Mouse (Mus musculus): Measurements from ENCODE around the gene Pqlc2. TPM values are rescaled to one million over a fixed set of nuclear protein-coding genes. Genes with fewer than 3 reads are reported as not detected.
A peak's percentile ranks its signal among the peaks of the same experiment; 100 is the strongest.

Pqlc2 gene
- polyA plus RNA-seq, 1 experiment from 2014 or later, result 17.4 TPM

DNA sequence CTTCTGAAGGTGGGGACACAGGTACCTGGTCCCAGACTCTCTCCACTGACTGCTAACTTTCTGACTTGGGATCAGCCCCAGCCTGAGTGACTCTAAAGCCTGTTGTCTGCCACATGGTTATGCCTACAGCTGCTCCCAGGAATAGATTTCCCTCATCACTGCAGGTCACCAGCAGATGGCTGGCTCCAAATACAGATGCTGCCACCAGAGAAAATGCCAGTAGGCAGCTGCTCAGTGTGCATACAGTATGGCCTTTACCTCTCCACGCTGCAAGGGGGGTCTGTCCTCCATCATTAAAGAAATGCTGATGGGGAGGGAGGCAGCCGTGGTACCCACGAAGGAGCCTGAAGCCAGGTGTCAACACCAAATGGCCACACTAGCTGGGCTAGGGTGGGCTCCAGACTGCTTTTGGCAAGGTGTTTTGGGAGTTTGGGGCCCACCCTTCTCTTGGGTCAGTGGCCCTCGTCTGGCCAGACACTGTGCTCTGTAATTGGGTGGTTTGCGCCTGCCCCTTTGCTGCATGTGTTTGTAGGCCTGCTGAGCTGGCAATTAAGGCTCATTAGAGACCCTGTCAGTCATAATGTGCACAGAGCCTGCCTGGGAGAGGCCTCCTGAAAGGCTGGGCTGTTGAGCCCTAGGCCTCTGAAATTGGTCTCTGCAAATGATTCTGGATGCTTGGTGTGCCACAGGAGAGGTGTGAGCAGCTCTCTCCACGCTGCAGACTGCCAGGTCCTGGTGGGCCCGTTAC, 64.2 kb downstream of the Pqlc2 start:
- 0 out of 2 replicates have a peak, but pooled peaks cover 6% of the 10 kb centered on the region for H3K36me3 ChIP-seq (ENCODE audit: insufficient read depth, low read length)
- no peak for DNase-seq (ENCODE audit: low spot score)

DNA sequence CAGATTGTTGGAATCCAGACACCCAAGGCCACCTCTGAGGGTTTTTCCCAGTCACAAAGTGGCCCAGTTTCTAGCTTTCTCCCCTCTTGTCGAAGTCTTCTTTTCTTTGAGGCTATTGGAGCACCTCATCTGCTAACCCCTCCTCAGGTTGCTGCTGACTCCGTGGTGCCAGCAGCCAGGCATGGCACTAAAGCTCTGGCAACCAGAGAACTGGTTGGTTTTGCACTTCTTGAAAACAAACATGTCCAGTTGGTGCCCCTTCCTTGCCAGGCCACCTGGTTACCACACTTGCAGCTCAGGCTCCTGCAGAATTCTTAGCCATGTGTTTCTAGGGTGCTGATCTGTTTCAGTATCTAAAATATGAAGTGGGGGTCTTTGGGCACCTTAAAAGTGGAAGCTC, 65.0 kb downstream of the Pqlc2 start:
- Histone ChIP-seq H3K9ac (replicated peaks; ENCODE audit: low read depth) (no peak overlapping the region), H3K9me3 (ENCODE audit: low read length) (no peaks in the 10 kb centered on the region)
- no peak for TF ChIP-seq EP300 (IDR thresholded peaks at IDR 0.05)
- TF ChIP-seq CTCF (IDR thresholded peaks at IDR 0.05), result no peak

More for the DNA sequence above, 64.2 kb downstream of the Pqlc2 start:
- 78% methylated on average over 7 of the region's 7 CpGs for WGBS
- Histone ChIP-seq H3K4me1 (ENCODE audit: insufficient read depth, low read depth, low read length) (peaks cover 19% of the 10 kb centered on the region; the same call in 1 of the 2 replicates), H3K4me3 (ENCODE audit: low read depth, low read length) (no peak overlapping the region), H3K4me2 (replicated peaks; ENCODE audit: low read depth, low read length) (no peak overlapping the region), H3K9me3 (ENCODE audit: low read length) (no peaks in the 10 kb centered on the region), H3K27me3 (replicated peaks; ENCODE audit: insufficient read depth, low read length) (no peaks in the 10 kb centered on the region), H3K27ac (ENCODE audit: low read length) (peak overlapping the region; percentile 9; the same call in 1 of the 2 replicates), H3K9ac (replicated peaks; ENCODE audit: low read depth) (no peak overlapping the region)
- no peak for TF ChIP-seq EP300 (IDR thresholded peaks at IDR 0.05)
- TF ChIP-seq CTCF (IDR thresholded peaks at IDR 0.05), result no peak
- ATAC-seq, result no peak

DNA sequence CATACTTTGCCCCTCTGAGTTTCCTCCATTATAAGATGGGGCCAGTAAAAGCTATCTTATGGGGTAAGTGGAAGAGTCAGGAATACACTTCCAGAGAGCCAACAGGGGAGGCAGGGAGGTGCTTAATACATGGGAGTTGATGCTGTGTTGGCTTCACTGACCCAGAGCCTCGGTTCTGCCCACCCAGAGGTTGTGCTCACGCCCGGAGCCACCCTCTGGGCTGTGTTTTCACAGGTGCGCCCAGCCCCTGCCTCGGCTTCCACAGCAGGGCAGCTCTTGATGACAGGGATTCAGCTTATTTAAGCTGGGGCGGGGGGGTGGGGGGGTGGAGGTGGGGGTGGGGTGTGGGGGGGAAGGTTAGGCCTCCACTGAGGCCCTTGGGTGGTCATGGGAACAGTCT, 65.7 kb downstream of the Pqlc2 start:
- no peak overlapping the region for H3K9ac ChIP-seq (replicated peaks; ENCODE audit: low read depth)
- H3K4me1 ChIP-seq (ENCODE audit: insufficient read depth, low read depth, low read length), result peaks cover 8% of the 10 kb centered on the region; the same call in 1 of the 2 replicates
- no peak overlapping the region for H3K4me2 ChIP-seq (replicated peaks; ENCODE audit: low read depth, low read length)
- TF ChIP-seq EP300 (IDR thresholded peaks at IDR 0.05) (no peak), CTCF (IDR thresholded peaks at IDR 0.05) (no peak)
- no peak overlapping the region for H3K4me3 ChIP-seq (ENCODE audit: low read depth, low read length)
- H3K36me3 ChIP-seq (ENCODE audit: insufficient read depth, low read length), result peaks cover 10% of the 10 kb centered on the region; the same call in 1 of the 2 replicates
- ATAC-seq (no peak), DNase-seq (ENCODE audit: low spot score) (no peak)
- no peaks in the 10 kb centered on the region for H3K27me3 ChIP-seq (replicated peaks; ENCODE audit: insufficient read depth, low read length)
- H3K9me3 ChIP-seq (ENCODE audit: low read length), result no peaks in the 10 kb centered on the region
- 74% methylated on average over 6 of the region's 6 CpGs for WGBS
- no peak overlapping the region for H3K27ac ChIP-seq (ENCODE audit: low read length)

More for the DNA sequence above, 65.0 kb downstream of the Pqlc2 start:
- WGBS, result 79% methylated on average over 2 of the region's 2 CpGs
- Histone ChIP-seq H3K4me2 (replicated peaks; ENCODE audit: low read depth, low read length) (no peak overlapping the region), H3K4me1 (ENCODE audit: insufficient read depth, low read depth, low read length) (peaks cover 12% of the 10 kb centered on the region; the same call in 1 of the 2 replicates), H3K27me3 (replicated peaks; ENCODE audit: insufficient read depth, low read length) (no peaks in the 10 kb centered on the region), H3K27ac (ENCODE audit: low read length) (no peak overlapping the region), H3K4me3 (ENCODE audit: low read depth, low read length) (no peak overlapping the region), H3K36me3 (ENCODE audit: insufficient read depth, low read length) (0 out of 2 replicates have a peak, but pooled peaks cover 6% of the 10 kb centered on the region)
- ATAC-seq (no peak), DNase-seq (ENCODE audit: low spot score) (no peak)

DNA sequence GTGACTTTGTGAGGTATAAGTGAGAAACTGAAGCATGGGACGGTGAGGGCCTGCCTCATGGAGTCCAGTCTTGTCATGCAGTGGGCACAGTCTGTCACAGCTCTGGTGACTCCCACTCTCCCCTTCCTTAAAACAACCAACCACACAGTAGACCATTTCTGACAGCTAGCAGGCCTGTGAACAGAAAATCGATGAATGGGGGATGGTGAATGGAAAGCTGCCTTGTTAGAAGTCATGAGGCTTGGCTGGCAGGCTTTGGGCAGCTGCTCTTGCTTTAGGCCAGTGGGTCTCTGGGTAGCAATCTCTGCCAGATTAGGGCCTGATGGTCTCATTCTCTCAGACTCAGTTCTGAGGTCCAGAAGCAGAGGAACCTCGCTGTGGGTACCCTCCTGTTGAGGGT, 66.3 kb downstream of the Pqlc2 start:
- Histone ChIP-seq H3K9ac (replicated peaks; ENCODE audit: low read depth) (no peak overlapping the region), H3K9me3 (ENCODE audit: low read length) (no peaks in the 10 kb centered on the region), H3K4me3 (ENCODE audit: low read depth, low read length) (no peak overlapping the region), H3K27ac (ENCODE audit: low read length) (no peak overlapping the region), H3K4me2 (replicated peaks; ENCODE audit: low read depth, low read length) (no peak overlapping the region), H3K36me3 (ENCODE audit: insufficient read depth, low read length) (peaks cover 14% of the 10 kb centered on the region; the same call in 1 of the 2 replicates), H3K4me1 (ENCODE audit: insufficient read depth, low read depth, low read length) (peaks cover 8% of the 10 kb centered on the region; the same call in 1 of the 2 replicates), H3K27me3 (replicated peaks; ENCODE audit: insufficient read depth, low read length) (no peaks in the 10 kb centered on the region)
- no peak for DNase-seq (ENCODE audit: low spot score)
- 89% methylated on average over 3 of the region's 3 CpGs for WGBS
- TF ChIP-seq CTCF (IDR thresholded peaks at IDR 0.05), result no peak
- TF ChIP-seq EP300 (IDR thresholded peaks at IDR 0.05), result no peak
- ATAC-seq, result no peak

Small RNAs within 50 kb of the gene (microRNA-seq; reads per million reads assigned to microRNA genes)
- gene Gm24245 (not detected), gene Gm25732 (not detected)

Other genes starting within 250 kb of the Pqlc2 start
- not detected in 2 replicates for gene Htr6, start 235.1 kb downstream of the Pqlc2 start, polyA plus RNA-seq (2015; fragmentation: Nextera tagmentation; extraction: Ambion mirVana)
- 141 and 151 TPM in 2 replicates for gene Nbl1, start 217.7 kb downstream of the Pqlc2 start, polyA plus RNA-seq (2015; fragmentation: Nextera tagmentation; extraction: Ambion mirVana)
- 474 and 487 TPM in 2 replicates for gene Minos1, start 179.6 kb downstream of the Pqlc2 start, polyA plus RNA-seq (2015; fragmentation: Nextera tagmentation; extraction: Ambion mirVana)
- 401 and 408 TPM in 2 replicates for gene Capzb, start 117.8 kb downstream of the Pqlc2 start, polyA plus RNA-seq (2015; fragmentation: Nextera tagmentation; extraction: Ambion mirVana)
- 60.0 and 61.4 TPM in 2 replicates for gene Akr7a5, start within 50 bp of the Pqlc2 start, polyA plus RNA-seq (2015; fragmentation: Nextera tagmentation; extraction: Ambion mirVana)
- 34.5 and 36.1 TPM in 2 replicates for gene Mrto4, start 41.9 kb upstream of the Pqlc2 start, polyA plus RNA-seq (2015; fragmentation: Nextera tagmentation; extraction: Ambion mirVana)
- 11.3 and 11.6 TPM in 2 replicates for gene Emc1, start 41.9 kb upstream of the Pqlc2 start, polyA plus RNA-seq (2015; fragmentation: Nextera tagmentation; extraction: Ambion mirVana)
- 49.2 and 50.8 TPM in 2 replicates for gene Ubr4, start 41.9 kb upstream of the Pqlc2 start, polyA plus RNA-seq (2015; fragmentation: Nextera tagmentation; extraction: Ambion mirVana)
- 4.7 and 6.2 TPM in 2 replicates for gene Iffo2, start 219.8 kb upstream of the Pqlc2 start, polyA plus RNA-seq (2015; fragmentation: Nextera tagmentation; extraction: Ambion mirVana)